Comparison of ENCODE assay signal across 8 mouse cellular contexts in the genomic region with DNA sequence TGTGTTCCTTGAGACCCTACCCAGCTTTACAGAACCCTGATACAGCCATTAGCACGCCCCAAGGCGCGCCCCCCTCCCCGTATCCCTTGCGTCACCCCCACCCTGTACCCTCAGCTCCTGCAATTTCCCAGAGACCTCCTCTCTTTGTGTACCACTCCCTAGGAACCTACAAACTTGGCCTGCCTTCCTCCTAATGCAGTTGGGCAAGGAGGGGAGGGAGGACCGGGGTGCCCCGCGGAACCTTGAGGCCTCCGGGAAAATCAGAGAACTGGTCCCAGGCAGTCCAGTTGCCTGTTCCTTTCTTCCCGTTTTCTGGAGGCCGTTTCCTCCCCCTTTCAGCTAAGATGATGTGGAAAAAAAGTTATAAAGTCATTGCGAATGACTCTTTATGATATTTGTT. TPM values are rescaled to one million over a fixed set of nuclear protein-coding genes. Genes with fewer than 3 reads are reported as not detected.
DNase-seq lines count a peak whose midpoint lies in the region; TF ChIP-seq lines count a peak whose summit lies in the region.

No protein-coding gene starts in this region.

- H3K4me3 ChIP-seq in myocyte = peak overlapping the region; percentile 22

- no peak overlapping the region for H3K4me2 ChIP-seq in myocyte (ENCODE audit: low read depth)

- peak; percentile 46 to 82 for DNase-seq in adrenal gland, adult (ENCODE audit: inconsistent age in 2 of 2, low spot score in 1 of 2)
- no peak for DNase-seq in adrenal gland, postnatal 4 days (ENCODE audit: low spot score in 2 of 2)
- peak; percentile 23 for DNase-seq in ovary, postnatal 36 days (ENCODE audit: low spot score)
- DNase-seq in ovary, postnatal 10 days (ENCODE audit: low spot score) = no peak
- peak; percentile 17 for DNase-seq in kidney, adult 9 months
- DNase-seq in frontal cortex, postnatal 36 days (ENCODE audit: low spot score in 2 of 2) = no peak
- no peak for DNase-seq in layer of hippocampus, postnatal 36 days

- no peaks in the 10 kb centered on the region for H3K27me3 ChIP-seq in myocyte (ENCODE audit: control insufficient read depth, insufficient read depth, insufficient read length)

- peak overlapping the region; percentile 55 for H3ac ChIP-seq in myocyte (ENCODE audit: control insufficient read depth, insufficient read length)

- no peaks in the 10 kb centered on the region for H3K79me2 ChIP-seq in myocyte (ENCODE audit: control insufficient read depth, insufficient read depth)

- no peak for TF ChIP-seq POLR2A in myocyte (IDR thresholded peaks at IDR 0.05; ENCODE audit: insufficient read length, low read depth)

- H3K36me3 ChIP-seq in myocyte (ENCODE audit: control insufficient read depth, insufficient read depth) = no peaks in the 10 kb centered on the region

TF ChIP-seq in myocyte, 11 proteins besides CTCF, POLR2A, EP300 and RAD21:
- no peak for TF ChIP-seq USF1 (IDR thresholded peaks at IDR 0.05; ENCODE audit: low read depth)
- TF ChIP-seq TCF3 (IDR thresholded peaks at IDR 0.05; ENCODE audit: insufficient read length, low read depth) = no peak
- TF ChIP-seq MYOD1 (IDR thresholded peaks at IDR 0.05; ENCODE audit: control insufficient read depth in 1 of 3, insufficient read length in 2 of 3, low read depth in 2 of 3) = no peak
- no peak for TF ChIP-seq SRF (IDR thresholded peaks at IDR 0.05; ENCODE audit: control insufficient read depth, insufficient read length, low read depth)
- no peak for TF ChIP-seq E2F4 (IDR thresholded peaks at IDR 0.05; ENCODE audit: insufficient read depth)
- TF ChIP-seq REST (IDR thresholded peaks at IDR 0.05; ENCODE audit: insufficient read depth, insufficient read length) = no peak
- no peak for TF ChIP-seq MYOG (IDR thresholded peaks at IDR 0.05; ENCODE audit: control insufficient read depth in 1 of 3, insufficient read depth in 1 of 3, insufficient read length in 2 of 3, low read depth in 2 of 3)
- TF ChIP-seq MAX (IDR thresholded peaks at IDR 0.05; ENCODE audit: low read depth) = no peak
- TF ChIP-seq POLR2AphosphoS2 (IDR thresholded peaks at IDR 0.05; ENCODE audit: insufficient read length, low read depth) = no peak
- TF ChIP-seq CEBPB (IDR thresholded peaks at IDR 0.05; ENCODE audit: insufficient read depth, poor library complexity, severe bottlenecking) = no peak
- no peak for TF ChIP-seq TCF12 (IDR thresholded peaks at IDR 0.05; ENCODE audit: insufficient read depth, poor library complexity, severe bottlenecking)

RNA-seq across cellular contexts. Expression of a gene that starts 1.3 kb away (rescaled TPM):
- total RNA-seq in adrenal gland, postnatal 4 days (2021) = 10 to 100 TPM; 23.9 to 26.5 TPM
- 4.6 TPM for polyA plus RNA-seq in myocyte (2012; fragmentation: generic; extraction: Trizol)
- total RNA-seq in layer of hippocampus, postnatal 36 days (2021) = 10 to 100 TPM; 11.6 to 11.8 TPM

RNA-seq across cellular contexts. Expression of a gene that starts 43.2 kb away (rescaled TPM):
- 10 to 100 TPM; 20.9 to 39.2 TPM for total RNA-seq in adrenal gland, postnatal 4 days (2021)
- 38.0 TPM for polyA plus RNA-seq in myocyte (2012; fragmentation: generic; extraction: Trizol)
- total RNA-seq in layer of hippocampus, postnatal 36 days (2021) = 100 to 1,000 TPM; 397 to 414 TPM

Comparison
In these comparisons a context has a peak if more than half of its experiments do, and no peak if none do; other contexts are left out.
1. DNase-seq: peak in adrenal gland, adult (2 of 2), ovary, postnatal 36 days (single experiment) and kidney, adult 9 months (single experiment); none in adrenal gland, postnatal 4 days (0 of 2), ovary, postnatal 10 days (single experiment), frontal cortex, postnatal 36 days (0 of 2) and layer of hippocampus, postnatal 36 days (0 of 2).
2. RNA of a gene that starts 43.2 kb away (total RNA-seq): 397 to 414 TPM in layer of hippocampus, postnatal 36 days; 20.9 to 39.2 TPM in adrenal gland, postnatal 4 days; every median in the first group is over 4 times any median in the second.